In the genomic region with DNA sequence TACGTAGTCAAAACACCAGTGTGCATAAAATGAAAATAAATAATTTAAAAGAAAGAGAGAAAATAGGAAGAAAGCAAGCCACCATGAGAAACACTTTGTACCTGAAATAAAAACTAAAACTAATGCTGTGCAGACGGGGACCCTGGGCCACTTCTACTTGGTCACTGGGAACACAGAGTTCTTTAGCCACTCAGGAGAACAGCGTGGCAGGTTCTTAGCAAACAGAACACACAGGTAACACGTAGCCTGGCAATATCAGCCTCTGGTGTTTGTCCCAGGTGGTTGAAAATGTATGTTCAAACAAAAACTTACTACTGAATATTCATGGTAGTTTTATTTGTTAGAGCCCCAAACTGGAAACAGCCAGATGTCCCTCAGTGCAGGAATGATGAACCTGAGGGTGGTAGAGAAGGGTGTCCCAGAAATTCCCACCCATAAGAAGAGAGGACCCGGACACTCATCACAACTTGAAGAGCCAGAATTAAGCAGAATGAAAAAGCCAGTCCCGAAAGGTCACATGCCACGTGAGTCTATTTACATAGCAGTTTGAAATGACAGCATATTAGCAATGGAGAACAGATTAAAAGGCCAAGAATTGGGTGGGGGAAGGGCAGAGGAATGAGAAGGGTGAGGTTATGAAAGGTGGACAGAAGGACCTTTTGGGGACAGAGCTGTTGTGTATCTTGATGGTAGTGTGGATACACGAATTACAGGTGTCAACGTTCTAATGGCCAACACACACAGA, we compare ENCODE assay signal across 21 mouse cellular contexts. TPM values are rescaled to one million over a fixed set of nuclear protein-coding genes. Genes with fewer than 3 reads are reported as not detected.
"Had no signal": no experiment of that assay in that cellular context is flagged by ENCODE, and none has a peak within 500 bp of the region (broad histone marks: within the 10 kb centered on the region; RNA-seq: fewer than 3 reads in every experiment).

No protein-coding gene starts in this region.

- H3K27me3 ChIP-seq: limb, embryonic 12.5 days; limb, embryonic 15.5 days; lung, embryonic 15.5 days; midbrain, embryonic 12.5 days; midbrain, embryonic 15.5 days; neural tube, embryonic 13.5 days had no signal

- H3K9ac ChIP-seq: limb, embryonic 12.5 days; limb, embryonic 15.5 days; liver, embryonic 14.5 days; liver, postnatal 0 days; lung, embryonic 15.5 days; midbrain, embryonic 12.5 days; midbrain, embryonic 15.5 days; neural tube, embryonic 13.5 days had no signal

- DNase-seq: kidney, adult 18-20 months; kidney, adult 9 months; kidney, postnatal 14 days; kidney, postnatal 4 days; left cerebral cortex, postnatal 4 days; liver, postnatal 0 days; retina, postnatal 1 day; right cerebral cortex, postnatal 25 days; spleen, adult 18-20 months; thymus, adult 2 months; thymus, postnatal 14 days; thymus, postnatal 4 days had no signal

- H3K9me3 ChIP-seq: limb, embryonic 12.5 days; limb, embryonic 15.5 days; lung, embryonic 15.5 days; midbrain, embryonic 12.5 days; midbrain, embryonic 15.5 days; neural tube, embryonic 13.5 days had no signal

- H3K27ac ChIP-seq: limb, embryonic 12.5 days; limb, embryonic 15.5 days; liver, embryonic 14.5 days; lung, embryonic 15.5 days; midbrain, embryonic 12.5 days; midbrain, embryonic 15.5 days; neural tube, embryonic 13.5 days had no signal

- H3K4me3 ChIP-seq: limb, embryonic 12.5 days; limb, embryonic 15.5 days; lung, embryonic 15.5 days; midbrain, embryonic 12.5 days; midbrain, embryonic 15.5 days; myocyte; neural tube, embryonic 13.5 days had no signal

- H3K4me2 ChIP-seq: limb, embryonic 12.5 days; limb, embryonic 15.5 days; liver, embryonic 11.5 days; lung, embryonic 15.5 days; midbrain, embryonic 12.5 days; midbrain, embryonic 15.5 days; neural tube, embryonic 13.5 days had no signal

- H3K36me3 ChIP-seq: limb, embryonic 12.5 days; limb, embryonic 15.5 days; lung, embryonic 15.5 days; midbrain, embryonic 12.5 days; midbrain, embryonic 15.5 days; neural tube, embryonic 13.5 days had no signal

- ATAC-seq: liver, postnatal 0 days; midbrain, embryonic 15.5 days had no signal

- H3K4me1 ChIP-seq: limb, embryonic 15.5 days; lung, embryonic 15.5 days had no signal

RNA-seq across cellular contexts. Expression of a gene that starts 26.7 kb away (rescaled TPM):
- polyA plus RNA-seq: liver, embryonic 14.5 days; liver, postnatal 0 days; myocyte; neural tube, embryonic 13.5 days had no signal
